Mouse (Mus musculus) limb, embryonic 14.5 days (tissue): Measurements from ENCODE around the gene Cars. TPM values are rescaled to one million over a fixed set of nuclear protein-coding genes. Genes with fewer than 3 reads are reported as not detected.
"Not testable (repeated sequence)": the region's sequence is repeated elsewhere in the genome, so short reads cannot be mapped to it uniquely, and the experiment has no call there.

Experiments
- ATAC-seq: fragments of 200-750 bp; cut with Nextera tagmentation; 2 replicates; pipeline ENCODE4 v1.8.0; 2017; ENCODE audit warnings: low read depth, moderate number of reproducible peaks, moderate TSS enrichment; ENCODE audit not compliant: low FRiP score
- DNase-seq: peaks from one replicate; pipeline ENCODE4 v3.0.0-alpha.2; 2015; ENCODE audit warnings: low spot score
- H3K27ac ChIP-seq: fragments of 300-500 bp; sonication (generic); replicated peaks from 2 replicates; pipeline ENCODE4 v1.5.1; 2014; ENCODE audit warnings: low read depth, mild to moderate bottlenecking, low read length, moderate library complexity, mixed read lengths
- H3K27me3 ChIP-seq: fragments of 300-500 bp; sonication (generic); 2 replicates; pipeline ENCODE4 v1.6.1; 2014; ENCODE audit warnings: low read length, mixed read lengths; ENCODE audit not compliant: control insufficient read depth, insufficient read depth
- H3K36me3 ChIP-seq: fragments of 300-500 bp; sonication (generic); 2 replicates; pipeline ENCODE4 v1.6.1; 2014; ENCODE audit warnings: mild to moderate bottlenecking, low read length, moderate library complexity, mixed read lengths; ENCODE audit not compliant: control insufficient read depth, insufficient read depth
- H3K4me1 ChIP-seq: fragments of 300-500 bp; sonication (generic); 2 replicates; pipeline ENCODE4 v1.6.1; 2014; ENCODE audit warnings: antibody characterized with exemption, low read length, mixed read lengths; ENCODE audit not compliant: control insufficient read depth, insufficient read depth
- H3K4me2 ChIP-seq: fragments of 300-500 bp; sonication (generic); replicated peaks from 2 replicates; pipeline ENCODE4 v1.6.1; 2014; ENCODE audit warnings: low read depth, mild to moderate bottlenecking, low read length, moderate library complexity; ENCODE audit not compliant: severe bottlenecking
- H3K4me3 ChIP-seq: fragments of 300-500 bp; sonication (generic); replicated peaks from 2 replicates; pipeline ENCODE4 v1.5.1; 2014; ENCODE audit warnings: low read length
- H3K9ac ChIP-seq: fragments of 300-500 bp; sonication (generic); 2 replicates; pipeline ENCODE4 v1.6.1; 2014; ENCODE audit warnings: mild to moderate bottlenecking, low read depth, low read length, moderate library complexity; ENCODE audit not compliant: severe bottlenecking
- H3K9me3 ChIP-seq: fragments of 300-500 bp; sonication (generic); 2 replicates; pipeline ENCODE4 v1.6.1; 2016; ENCODE audit warnings: low read length; ENCODE audit not compliant: control insufficient read depth
- POLR2A ChIP-seq: fragments of 200-500 bp; IDR thresholded peaks from 2 replicates; pipeline ENCODE4 v1.8.0; 2012; ENCODE audit warnings: inconsistent platforms, mild to moderate bottlenecking, moderate library complexity, borderline replicate concordance; ENCODE audit not compliant: insufficient read depth, insufficient read length; ENCODE audit errors: extremely low read depth
- WGBS: fragments of 180-500 bp; shearing (Covaris S2); extraction: QIAGEN DNeasy Blood & Tissue Kit; methylation state at CpG from one replicate; pipeline ENCODE4 v1.1.7; 2014; 5-methylcytosine and 5-hydroxymethylcytosine counted together
- polyA plus RNA-seq, 2 experiments: library from polyadenylated mRNA; depleted of rRNA in 1 of 2; stranded (reverse) in 1 of 2; unstranded in 1 of 2; fragments of >200 nt; fragmentation: Nextera tagmentation in 1 of 2; extraction: Ambion mirVana in 1 of 2; gene quantifications; 2 replicates each; pipeline versions ENCODE4 v1.2.1 to v1.2.3; 2012 to 2014

Gene Cars
- polyA plus RNA-seq, 2 experiments: 48.0 to 48.9 TPM

- H3K27ac ChIP-seq: peak overlapping the region; percentile 87
- DNase-seq (peak; percentile 32), ATAC-seq (peak; percentile 69)
- H3K4me1 ChIP-seq: peaks cover 9% of the 10 kb centered on the region; the same call in 1 of the 2 replicates
- H3K9me3 ChIP-seq: no peaks in the 10 kb centered on the region
- peak overlapping the region; percentile 90 for H3K9ac ChIP-seq
- 0% methylated on average over 26 of the region's 63 CpGs for WGBS
- no peaks in the 10 kb centered on the region for H3K36me3 ChIP-seq
- peak overlapping the region; percentile 53 for H3K4me3 ChIP-seq
- TF ChIP-seq POLR2A: no peak
- no peaks in the 10 kb centered on the region for H3K27me3 ChIP-seq
- peak overlapping the region; percentile 73 for H3K4me2 ChIP-seq
These were observed 51.5 kb downstream of the Cars start for GRCm38 (mm10) chr7:143548231-143548961.

- no peak overlapping the region for H3K4me2 ChIP-seq
- peaks cover 9% of the 10 kb centered on the region; the same call in 1 of the 2 replicates for H3K4me1 ChIP-seq
- H3K27me3 ChIP-seq: no peaks in the 10 kb centered on the region
- no peaks in the 10 kb centered on the region for H3K36me3 ChIP-seq
- WGBS: 62% methylated on average over 2 of the region's 2 CpGs
- ATAC-seq: no peak
- H3K27ac ChIP-seq: no peak overlapping the region
- no peak for TF ChIP-seq POLR2A
- no peaks in the 10 kb centered on the region for H3K9me3 ChIP-seq
- H3K9ac ChIP-seq: no peak overlapping the region
- no peak overlapping the region for H3K4me3 ChIP-seq
- DNase-seq: no peak
These were observed 53.3 kb downstream of the Cars start for GRCm38 (mm10) chr7:143546554-143546953.

GRCm38 (mm10) chr7:143544368-143544767 lies 55.5 kb downstream of the Cars start:
- peak; percentile 8 for DNase-seq
- no peak for ATAC-seq

GRCm38 (mm10) chr7:143538671-143539070 lies 61.2 kb downstream of the Cars start:
- WGBS: 57% methylated on average over 1 of the region's 1 CpGs

More at GRCm38 (mm10) chr7:143544368-143544767, 55.5 kb downstream of the Cars start:
- no peaks in the 10 kb centered on the region for H3K9me3 ChIP-seq
- WGBS: 86% methylated on average over 2 of the region's 2 CpGs
- no peak overlapping the region for H3K4me2 ChIP-seq
- TF ChIP-seq POLR2A: no peak
- H3K9ac ChIP-seq: no peak overlapping the region
- H3K36me3 ChIP-seq: peaks cover 13% of the 10 kb centered on the region
- no peak overlapping the region for H3K27ac ChIP-seq
- H3K4me1 ChIP-seq: peaks cover 9% of the 10 kb centered on the region; the same call in 1 of the 2 replicates
- no peaks in the 10 kb centered on the region for H3K27me3 ChIP-seq
- H3K4me3 ChIP-seq: no peak overlapping the region

GRCm38 (mm10) chr7:143538229-143538628 lies 61.7 kb downstream of the Cars start:
- not testable (repeated sequence) for DNase-seq, H3K9me3 ChIP-seq, H3K27ac ChIP-seq, H3K4me1 ChIP-seq, H3K9ac ChIP-seq, H3K4me2 ChIP-seq, H3K4me3 ChIP-seq, ATAC-seq, H3K27me3 ChIP-seq
- WGBS: 94% methylated on average over 6 of the region's 6 CpGs
- H3K36me3 ChIP-seq: peaks cover 64% of the 10 kb centered on the region

More at GRCm38 (mm10) chr7:143538671-143539070, 61.2 kb downstream of the Cars start:
- H3K4me1 ChIP-seq: no peaks in the 10 kb centered on the region
- no peak for DNase-seq
- no peak overlapping the region for H3K4me3 ChIP-seq
- no peak overlapping the region for H3K27ac ChIP-seq
- H3K9me3 ChIP-seq: no peaks in the 10 kb centered on the region
- no peak for ATAC-seq
- peaks cover 59% of the 10 kb centered on the region for H3K36me3 ChIP-seq
- no peak overlapping the region for H3K9ac ChIP-seq
- TF ChIP-seq POLR2A: no peak
- H3K4me2 ChIP-seq: no peak overlapping the region
- H3K27me3 ChIP-seq: no peaks in the 10 kb centered on the region
